Mouse (Mus musculus): Measurements from ENCODE around the gene Bak1.

The Bak1 gene

DNA sequence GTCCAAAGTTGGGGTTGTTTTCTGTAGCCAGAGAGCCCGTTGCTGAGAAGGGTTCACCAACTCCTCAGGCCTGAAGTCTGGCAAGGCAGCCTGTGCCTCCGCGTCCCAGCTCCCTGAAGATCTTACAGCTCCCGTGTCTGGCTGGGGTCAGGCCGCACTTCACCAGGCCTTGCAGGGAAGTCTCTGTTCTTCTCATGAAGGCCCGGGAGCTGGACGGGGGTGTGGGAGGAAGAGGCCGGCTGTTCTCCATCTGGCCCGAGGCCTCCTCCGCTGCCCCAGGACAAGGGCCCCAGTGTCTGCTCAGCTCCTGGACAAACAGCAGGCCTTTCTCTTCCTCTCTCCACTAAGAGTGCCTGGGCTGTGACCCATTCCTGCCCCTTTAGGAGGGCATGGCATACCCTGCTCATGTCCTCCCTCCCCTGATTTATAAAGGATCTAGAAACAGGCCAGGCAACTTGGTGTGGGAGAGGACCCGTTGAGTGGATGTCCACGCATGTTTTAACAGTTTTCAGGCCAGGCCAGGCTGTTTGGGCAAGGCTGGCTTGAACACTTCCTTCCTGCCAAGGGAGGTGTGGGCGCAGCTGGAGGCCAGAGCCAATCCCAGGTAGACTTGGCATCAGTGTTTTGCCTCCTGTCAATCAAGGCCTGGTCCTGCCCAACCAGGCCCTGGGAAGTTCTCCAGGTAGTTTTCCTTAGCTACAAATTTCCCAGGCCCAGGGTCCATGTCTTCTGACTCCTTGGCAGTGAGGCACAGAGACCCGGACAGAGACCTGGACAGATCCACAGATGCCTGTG is 19.8 kb upstream of the Bak1 start:
- DNase-seq (ENCODE audit: low spot score): no peak

DNA sequence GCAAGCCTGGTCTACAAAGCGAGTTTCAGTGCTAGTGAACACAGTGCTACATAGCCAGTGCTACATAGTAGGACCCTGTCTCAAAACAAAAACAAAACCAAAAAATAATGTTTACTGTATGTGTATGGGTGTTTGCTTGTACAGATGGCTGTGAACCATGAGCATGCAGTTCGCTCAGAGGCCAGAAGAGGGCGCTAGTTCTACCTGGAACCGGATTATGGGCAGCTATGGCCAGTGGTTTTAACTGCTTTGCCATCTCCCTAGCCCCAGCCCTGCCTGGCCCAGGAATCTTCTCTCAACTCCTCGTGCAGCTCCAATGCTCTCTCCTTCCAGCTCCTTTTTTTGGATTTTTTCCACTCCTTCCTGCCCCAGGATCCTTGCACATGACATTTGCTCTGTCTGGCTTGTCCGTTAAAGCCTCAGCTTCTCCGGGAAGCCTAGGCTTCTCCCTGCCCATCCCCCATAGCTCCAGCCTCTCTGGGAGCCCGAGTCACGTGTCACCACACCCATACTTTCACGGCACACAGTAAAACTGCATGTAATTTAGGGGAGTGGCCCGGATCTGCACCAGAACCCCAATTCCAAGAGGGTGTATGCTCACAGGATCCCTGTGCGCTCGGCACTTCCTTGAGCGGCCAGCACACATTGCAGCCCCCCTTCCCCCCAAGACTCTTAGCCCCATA is 19.1 kb upstream of the Bak1 start:
- no peak for DNase-seq (ENCODE audit: low spot score)

DNA sequence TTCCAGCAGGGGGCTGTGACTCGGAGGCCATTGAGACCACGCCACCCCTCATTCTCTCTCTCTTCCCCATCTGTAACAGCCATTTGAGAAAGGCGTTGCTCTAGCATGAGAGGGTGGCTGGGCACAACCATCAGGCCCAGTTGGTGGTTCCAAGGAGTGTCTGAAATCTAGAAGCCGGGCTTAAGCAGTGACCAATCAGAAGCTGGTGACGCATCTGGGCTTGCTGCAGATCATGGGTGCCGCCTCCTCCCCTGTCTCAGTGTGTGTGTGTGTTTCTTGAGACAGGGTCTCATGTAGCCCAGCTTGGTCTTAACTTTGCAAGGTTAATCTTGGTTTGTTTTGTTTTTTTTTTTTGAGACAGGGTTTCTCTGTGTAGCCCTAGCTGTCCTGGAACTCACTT is 16.4 kb upstream of the Bak1 start:
- no peak for DNase-seq (ENCODE audit: low spot score)

DNA sequence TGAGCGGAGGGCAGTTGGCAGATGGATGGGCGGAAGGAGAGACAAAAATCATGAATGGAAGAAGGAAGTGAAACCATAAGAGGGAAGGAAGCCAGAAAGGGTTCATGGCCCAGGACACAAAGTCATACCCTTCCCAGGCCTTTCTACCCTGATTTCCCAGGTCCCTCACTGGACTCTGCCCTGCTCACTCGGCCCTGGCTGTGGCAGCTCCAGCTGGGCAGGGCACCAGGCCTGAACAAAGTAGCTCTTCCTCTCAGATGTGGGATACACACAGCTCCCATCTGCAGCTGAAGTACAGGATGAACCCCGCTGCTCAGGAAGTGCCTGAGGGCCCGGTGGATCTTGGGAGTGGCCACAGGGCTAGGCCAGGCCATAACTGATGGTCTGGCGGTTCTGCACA is 14.0 kb upstream of the Bak1 start:
- no peak for DNase-seq (ENCODE audit: low spot score)

DNA sequence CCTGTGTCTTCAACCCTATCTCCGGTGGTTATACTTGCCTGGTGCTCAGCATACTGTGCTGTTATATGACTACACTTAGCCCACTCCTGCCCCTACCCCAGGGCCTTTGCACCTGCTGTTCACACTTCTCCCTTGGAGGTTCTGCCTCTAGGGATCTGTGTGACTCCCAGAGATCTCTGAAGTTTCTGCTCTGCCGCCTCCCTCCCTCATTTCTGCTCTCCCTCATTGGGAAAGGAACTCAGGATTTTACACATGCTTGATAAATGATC is 12.9 kb upstream of the Bak1 start:
- DNase-seq (ENCODE audit: low spot score): no peak

DNA sequence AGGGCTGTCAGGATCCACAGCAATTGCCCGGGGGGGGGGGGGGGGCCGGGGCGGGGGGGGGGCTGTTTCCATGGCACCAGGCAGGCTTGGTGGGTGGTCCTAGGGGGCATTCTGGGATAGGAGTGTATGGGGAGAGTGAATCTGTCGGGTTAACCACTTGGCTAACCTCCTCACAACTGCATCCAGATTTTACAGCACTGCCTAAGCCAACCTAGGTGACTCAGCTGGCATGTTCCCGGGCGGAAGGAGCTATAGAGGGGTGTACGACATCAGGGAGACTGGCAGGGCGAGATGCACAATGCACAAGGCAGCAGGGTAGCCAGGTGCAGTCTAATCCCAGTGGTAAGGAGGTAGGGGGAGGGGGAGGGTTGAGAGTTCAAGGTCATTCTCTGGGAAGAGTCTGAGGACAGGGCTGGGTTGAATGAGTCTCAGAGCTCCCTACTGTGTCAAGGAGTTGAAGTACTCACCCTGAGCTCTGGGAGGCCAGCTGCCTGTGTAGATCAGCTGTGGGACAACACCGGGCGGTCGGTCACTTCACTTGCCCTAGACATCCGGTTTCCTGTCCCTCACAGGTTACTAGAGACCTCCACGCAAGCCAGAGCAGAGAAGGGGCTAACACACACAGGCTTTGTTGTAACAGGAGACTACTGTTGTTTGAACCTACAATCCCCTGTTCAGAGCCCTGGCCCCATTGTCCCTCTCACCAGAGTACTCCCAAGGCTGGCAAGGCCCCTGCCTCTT is 12.4 kb upstream of the Bak1 start:
- no peak for DNase-seq (ENCODE audit: low spot score)

DNA sequence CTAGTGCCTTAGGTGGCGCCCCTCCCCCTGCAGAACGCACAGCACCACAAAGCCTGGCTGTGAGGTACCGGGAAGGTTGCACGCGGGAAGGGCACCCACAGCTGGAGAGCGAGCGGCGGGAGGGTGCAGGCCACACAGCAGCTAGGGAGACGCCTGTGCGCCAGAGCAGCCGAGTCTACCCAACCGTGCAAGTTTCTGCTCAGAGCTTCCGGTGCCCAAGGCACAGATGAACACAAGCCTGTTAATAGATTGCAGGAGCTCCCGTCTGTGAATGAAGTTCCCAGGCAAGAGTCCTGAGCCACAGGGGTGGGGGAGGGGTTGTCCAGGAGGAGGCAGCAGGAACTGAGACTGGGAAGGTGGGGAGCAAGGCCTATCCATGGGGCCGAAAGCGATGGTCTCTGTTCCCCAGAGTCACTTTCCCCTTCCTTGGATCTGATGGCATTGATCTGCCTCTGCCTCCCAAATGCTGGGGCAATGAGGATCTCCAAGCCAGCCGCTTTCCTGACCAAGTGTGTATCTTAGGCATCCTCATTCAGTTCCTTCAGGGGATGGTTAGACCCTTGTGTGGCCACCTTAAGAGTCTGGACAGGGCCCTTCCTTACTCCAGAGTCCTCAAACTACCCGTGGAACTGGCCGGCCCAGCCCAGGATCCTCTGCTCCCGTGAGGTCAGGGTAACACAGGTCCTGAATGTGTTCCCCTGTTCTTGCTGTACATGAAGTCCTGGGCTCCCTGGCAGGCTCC is 11.7 kb upstream of the Bak1 start:
- DNase-seq (ENCODE audit: low spot score): no peak

DNA sequence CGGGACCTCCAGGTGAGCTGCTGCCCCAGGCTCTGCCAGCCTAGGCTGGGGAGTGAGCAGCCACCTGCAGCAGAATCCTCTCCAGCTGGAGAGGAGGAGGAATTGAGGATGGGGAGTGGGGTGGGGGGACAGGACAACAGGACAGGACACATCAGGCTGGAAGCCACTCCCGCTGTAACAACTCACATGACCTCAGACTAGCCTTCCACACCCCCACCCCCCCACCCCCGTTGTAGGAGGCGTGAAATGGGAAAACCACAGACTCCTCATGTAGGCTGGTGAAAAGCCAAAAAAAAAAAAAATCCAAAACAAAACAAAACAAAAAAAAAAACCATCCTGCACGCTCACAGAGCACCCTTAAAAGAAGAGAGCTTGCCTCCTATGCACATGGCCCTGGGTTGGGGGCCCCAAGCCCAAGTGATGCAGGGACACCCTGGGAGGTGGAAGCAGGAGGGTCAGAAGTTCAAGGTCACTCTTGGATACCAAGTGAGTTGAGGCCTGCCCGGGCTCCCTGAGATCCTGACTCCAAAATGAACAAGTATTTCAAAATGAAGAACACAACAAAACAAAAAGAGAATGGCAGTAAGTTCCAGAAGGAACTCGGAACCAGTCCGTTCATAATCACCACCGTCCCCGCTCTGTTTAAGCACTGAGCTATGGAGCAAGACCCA is 10.8 kb upstream of the Bak1 start:
- DNase-seq (ENCODE audit: low spot score): no peak

DNA sequence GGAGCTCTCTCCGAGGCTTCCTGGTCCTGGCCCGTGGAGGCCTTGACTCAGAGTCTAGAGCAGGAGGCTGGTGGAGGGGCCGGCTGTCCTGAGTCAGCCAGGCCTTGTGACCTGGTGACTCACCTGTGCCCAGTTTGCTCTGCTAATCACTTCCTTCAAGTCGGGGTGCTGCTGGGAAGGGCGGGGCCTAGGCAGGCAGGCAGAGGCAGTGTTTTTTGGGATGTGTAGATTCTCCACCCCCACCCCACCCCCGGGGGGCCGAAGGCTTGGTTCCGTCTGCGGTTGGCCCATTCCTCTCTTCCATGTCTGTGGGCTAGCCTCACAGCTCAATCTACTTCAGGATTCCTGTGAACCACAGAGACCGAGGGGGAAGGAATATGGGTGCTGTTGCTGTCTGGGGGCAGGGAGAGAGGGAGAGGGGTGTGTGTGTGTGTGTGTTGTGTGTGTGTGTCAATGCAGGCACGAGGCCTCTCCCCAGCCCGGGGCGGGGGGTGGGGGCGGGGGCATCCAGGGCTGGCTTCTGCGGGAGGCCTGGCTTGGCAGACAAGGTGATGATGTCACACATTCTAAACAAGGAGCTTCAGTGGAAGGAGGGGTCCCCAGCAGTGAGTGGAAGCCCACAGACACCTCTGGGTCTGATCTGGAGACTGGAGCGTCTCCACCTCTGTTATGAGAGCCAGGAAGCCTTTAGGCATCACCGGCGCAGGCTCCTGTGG is 9.7 kb upstream of the Bak1 start:
- DNase-seq (ENCODE audit: low spot score): no peak

DNA sequence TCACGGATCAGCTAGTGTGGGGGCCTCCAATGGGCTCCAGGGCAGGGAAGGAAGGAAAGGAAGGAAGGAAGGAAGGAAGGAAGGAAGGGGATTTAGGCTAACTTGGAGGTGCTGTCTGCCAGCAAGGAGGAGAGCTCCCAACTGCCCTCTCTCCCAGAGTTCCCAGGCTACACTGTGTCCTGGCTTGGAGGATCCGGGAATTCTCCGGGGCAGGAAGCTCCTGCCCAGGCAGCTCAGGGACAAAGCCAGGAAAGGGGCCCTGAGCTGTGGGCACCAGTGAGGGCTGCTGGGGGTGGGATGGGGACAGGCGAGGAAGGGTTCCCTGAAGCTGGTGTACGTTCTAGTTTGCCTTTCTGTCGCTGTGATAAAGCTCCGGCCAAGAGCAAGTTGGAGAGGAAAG is 7.7 kb upstream of the Bak1 start:
- DNase-seq (ENCODE audit: low spot score): no peak

DNA sequence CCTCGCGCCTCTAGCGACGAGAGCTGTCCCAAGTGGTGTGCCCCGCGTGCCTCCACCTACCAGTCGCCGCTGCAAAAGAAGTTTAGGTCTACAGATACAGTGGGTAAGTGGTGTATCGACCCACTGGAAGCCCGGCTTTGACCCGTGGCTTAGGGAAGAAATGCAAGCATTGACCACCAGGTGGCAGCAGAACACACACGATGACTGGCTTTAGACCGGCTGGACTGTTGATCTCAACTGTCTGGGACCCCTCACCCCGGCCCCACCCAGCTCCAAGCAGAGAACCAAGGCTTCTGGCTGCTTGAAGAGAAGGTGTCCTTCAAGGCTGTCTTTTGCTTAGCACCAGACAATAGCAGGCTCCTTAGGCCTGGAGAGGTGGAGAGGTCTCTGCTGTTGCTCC is 4.1 kb upstream of the Bak1 start:
- DNase-seq (ENCODE audit: low spot score): peak; percentile 86

DNA sequence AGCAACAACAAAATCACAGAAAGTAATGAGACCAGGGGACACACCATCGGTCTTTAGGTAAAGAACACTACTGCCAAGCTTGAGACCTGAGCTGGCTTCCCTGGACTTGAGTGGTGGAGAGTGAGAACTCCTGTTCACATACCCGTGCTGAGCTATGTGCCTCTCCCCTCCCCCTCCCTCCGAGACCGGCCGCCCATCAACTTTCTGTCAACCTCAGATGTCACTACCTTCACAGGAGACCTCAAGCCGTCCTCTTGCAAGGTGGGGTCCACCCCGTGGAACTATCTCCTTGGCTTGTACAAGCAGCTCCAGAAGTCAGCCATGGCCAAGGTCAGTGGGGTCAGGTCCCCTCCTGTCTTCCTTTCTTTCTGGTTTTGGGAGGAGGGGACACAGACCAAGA is 3.5 kb upstream of the Bak1 start:
- no peak for DNase-seq (ENCODE audit: low spot score)

DNA sequence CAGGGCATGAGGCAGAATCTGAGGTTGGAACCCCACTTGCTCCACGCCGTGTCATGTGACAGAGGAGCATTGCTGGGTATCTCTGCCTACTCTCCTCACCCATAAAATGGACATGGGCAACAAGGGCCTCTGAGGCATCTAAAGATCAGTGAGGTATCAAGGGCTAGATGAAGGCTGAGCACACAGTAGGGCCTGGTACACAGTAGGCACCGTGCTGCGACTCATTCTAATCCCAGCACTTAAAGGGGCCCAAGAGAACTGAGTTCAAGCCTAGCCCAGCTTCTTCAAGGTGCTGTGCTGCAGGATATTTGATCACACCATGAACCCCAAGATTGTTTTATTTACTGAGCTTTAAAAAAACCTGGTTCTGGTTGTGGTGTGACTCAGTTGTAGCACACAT is 2.1 kb upstream of the Bak1 start:
- no peak for DNase-seq (ENCODE audit: low spot score)

DNA sequence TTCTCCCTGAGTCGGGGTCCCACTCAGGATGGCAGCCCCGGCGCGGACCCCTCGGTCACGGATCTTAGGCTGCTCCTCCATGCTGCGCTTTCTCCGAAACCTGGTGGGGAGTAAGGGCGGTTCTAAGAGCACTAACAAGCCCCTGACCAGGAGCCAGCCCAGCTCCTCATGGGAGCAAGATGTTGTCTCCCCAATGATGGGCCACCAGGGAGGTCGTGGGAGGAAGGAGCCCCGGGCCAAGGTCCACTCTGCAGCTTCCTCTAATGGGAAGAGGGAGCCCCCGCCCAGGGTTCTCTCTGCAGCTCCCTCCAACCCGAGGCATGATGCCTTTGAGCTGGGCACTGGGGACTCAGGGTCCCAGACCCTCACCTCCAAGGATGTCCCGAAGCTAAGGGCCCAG is 622 bp upstream of the Bak1 start:
- DNase-seq (ENCODE audit: low spot score): no peak

DNA sequence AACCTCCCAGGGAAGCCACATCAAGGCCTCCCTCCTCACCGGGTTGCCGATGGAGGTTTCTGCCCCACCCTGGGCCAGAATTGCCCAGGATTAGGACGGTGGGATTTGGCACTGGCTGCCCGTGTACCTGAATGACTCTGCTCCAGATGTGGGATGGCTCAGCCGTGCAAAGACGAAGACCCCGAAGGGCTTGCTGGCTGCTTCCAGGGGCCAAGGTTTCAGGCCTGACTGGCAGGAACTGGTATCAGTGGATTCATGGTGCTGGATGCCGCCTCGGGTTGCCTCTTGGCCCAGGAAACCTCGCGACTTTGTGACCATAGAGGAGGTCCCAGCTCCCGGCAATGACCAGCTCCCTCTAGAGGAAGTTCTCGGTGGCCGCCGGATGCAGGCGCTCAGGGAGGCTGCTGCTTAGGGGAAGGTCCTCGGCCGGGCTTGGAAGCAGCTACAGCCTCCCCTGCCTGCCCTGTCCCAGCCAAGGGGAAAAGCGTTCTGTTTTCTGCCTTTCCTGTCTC is 469 bp downstream of the Bak1 start:
- peak; percentile 92 for DNase-seq (ENCODE audit: low spot score)

DNA sequence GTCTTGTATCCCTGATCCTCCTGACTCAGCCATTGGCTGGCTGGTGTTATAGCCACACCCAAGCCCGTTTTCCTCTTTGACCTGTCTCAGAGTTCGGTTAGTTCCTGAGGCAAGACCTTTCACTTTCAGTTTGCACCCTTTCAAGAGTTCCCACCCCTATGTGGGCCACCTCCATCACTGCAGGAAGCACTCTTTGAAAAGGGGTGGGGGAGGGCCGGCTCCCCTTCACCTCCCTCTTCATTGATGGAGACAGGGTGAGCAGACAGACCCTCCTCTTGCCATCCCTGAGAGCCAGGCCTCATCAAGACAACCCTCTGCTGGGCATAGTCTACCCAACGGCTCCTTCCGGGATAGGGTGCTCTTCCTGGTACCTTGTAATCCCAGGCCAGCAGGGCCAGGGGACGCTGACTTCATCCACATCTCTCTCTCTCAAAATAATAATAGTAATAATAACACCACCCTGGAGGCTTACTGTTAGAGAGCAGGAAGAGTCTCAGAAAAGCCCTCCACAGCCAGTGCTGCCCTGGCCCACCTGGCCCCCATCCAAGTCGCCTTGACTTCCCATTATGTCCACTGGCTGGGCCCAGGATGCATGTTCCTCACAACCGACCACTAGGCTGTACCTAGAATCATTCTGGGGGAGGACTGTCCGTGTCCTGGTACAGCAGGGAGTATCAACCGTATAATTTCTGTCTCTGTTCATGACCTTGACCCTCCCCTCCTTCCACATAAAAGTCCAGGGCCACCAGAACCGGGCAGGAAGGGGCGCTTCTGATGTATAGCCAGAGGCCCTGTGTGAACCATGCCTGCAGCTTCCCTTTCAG is 1.1 kb downstream of the Bak1 start:
- peak; percentile 76 for DNase-seq (ENCODE audit: low spot score)

DNA sequence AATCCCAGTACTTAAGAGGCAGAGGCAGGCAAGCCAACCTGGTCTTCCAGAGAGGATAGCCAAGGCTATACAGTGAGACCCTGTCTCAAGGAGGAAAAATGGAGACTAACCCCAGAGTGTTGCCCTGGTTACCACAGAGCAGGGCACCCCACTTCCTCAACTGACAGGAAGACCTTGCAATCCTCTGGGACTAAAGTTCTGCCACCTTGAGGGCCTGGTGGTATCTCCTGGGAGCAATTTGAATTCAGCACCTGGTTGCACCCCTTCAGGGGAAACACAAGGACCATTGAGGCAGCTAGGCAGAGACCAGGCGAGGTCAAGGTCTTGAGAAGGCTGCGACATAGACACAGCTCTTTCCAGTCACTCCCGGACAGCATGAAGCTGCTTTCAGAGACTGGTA is 2.9 kb downstream of the Bak1 start:
- no peak for DNase-seq (ENCODE audit: low spot score)

DNA sequence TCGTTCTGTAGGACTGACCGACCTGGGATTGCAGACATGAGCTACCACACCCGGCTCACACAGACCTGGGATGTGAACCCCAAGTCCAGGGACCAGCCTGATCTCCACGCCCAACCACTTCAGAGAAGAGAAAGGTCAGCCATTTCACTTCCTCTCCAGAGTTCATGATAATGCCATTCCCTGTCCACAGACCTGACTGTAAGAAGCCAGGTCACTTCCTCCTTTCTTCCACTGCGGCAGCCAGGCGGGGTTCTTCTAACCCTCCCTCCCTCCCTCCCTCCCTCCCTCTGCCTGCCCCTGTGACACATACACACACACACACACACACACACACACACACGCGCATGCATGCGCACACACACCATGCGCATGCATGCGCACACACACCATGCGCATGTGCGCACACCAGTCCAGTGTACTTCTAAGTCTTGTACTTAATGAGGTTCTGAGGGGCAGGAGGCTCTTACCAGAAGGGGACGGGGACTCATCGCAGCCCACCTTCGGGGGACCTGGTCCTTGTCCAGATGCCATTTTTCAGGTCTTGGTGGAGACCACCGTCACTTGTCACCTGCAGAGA is 3.4 kb downstream of the Bak1 start:
- no peak for DNase-seq (ENCODE audit: low spot score)

DNA sequence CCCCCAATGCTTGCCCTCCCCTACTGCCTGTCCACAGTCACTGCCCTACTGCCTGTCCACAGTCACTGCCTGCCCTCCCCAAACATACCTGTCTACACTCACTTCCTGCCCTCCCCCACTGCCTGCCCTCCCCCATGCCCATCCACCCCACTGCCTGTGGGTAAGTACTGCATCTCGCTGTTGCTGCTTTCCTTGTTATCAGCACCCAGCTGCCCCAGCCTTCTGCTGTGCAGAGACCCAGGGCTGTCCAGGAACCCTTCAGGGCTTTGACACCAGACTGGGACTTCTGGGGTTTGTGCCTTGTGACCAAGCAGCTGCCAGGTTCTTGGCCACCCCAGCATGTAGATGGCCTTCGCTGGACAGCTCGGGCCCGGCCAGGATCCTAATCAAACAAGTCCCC is 5.5 kb downstream of the Bak1 start:
- no peak for DNase-seq (ENCODE audit: low spot score)

DNA sequence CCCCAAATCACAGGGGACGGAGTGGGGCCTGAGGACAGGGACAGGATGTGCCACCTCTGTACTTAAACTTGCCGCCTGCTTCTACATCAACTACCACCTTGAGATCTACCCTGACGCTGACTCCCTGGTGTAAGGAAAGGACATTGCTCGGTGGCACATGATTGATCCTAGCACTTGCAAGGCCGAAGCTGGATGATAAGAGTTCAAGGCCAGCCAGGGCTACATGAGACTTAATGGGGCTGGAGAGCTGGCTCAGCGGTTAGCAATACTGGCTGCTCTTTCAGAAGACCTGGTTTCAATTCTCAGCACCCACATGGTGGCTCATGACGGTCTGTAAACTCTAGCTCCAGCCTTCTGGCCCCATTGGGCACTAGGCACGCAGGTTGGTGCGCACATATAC is 7.1 kb downstream of the Bak1 start:
- DNase-seq (ENCODE audit: low spot score): no peak
